Mouse (Mus musculus): ENCODE data around the gene Ptprt.

The Ptprt gene

DNA sequence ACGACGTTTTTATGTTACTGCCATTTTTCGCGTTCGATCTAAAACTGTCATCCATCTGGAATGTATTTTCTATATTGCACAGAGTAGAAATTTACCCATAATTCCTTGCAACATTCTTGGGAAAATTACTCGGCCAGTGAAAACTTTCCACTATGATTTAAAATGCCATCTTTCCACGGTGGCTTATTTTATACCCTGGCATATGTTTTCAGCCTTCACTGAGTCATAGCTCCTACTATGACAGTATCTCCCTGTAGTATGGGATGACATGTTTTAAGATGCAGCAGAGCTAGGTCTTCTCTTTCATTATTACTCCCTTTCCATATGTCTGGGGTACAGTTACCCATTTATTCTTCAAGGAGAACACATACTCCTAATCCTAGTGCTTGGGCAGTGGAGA, 753.7 kb downstream of the Ptprt start:
- DNase-seq: no peak

DNA sequence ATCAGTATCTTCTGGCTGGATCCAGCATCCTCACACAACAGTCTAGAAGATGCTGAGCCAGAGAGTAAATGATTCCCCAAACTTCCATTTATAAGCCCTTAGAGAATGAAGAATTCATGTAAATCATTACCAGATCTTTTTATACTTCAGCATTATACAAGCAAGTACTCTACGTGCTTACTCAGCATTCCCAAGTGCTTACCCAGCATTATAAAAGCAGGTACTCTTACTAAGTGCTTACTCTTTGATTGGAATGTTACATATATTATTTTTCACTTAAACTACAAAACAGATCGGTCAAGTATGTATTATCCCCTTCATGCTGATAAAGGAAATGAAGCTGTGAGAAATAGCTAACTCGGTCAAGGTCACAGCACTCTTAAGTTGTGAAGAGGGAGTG, 758.8 kb downstream of the Ptprt start:
- no peak for DNase-seq

DNA sequence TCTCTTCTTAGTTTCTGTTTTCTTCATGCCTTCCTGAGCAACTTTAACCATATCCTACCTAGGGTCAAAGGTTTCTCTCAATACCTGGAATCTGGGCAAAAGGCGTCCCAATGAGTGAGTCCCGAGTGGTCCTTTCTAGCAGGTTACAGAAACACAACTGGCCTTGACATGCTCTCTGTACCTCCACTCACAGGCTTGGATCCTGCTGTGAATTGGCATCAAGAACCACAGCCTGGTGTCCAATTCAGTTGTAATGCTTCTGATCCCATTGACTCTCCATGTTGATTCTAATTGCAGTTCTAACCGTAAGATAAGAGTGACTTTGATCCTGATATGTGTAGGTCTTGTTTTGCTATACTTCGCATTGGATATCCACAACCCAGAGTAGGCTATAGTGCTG, 776.5 kb downstream of the Ptprt start:
- no peak for DNase-seq

DNA sequence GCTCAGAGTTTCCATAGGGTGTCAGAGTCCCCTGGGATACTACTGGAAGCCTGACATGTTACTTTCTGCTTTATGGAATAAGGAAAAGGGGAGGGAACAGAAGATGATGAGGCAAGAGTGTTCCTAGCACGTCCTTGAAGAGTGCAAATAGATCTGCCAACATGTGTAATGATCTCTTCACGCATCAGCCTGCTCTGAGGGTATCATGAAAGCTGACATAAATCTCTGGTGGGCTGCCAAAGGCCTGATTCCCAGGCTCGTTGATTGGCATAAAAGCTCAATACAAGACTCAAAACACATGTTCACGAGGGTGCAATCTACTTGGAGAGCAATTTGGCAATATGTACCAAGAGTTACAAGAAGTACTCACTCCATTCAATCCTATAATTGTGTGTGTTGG, 778.4 kb downstream of the Ptprt start:
- no peak for DNase-seq

DNA sequence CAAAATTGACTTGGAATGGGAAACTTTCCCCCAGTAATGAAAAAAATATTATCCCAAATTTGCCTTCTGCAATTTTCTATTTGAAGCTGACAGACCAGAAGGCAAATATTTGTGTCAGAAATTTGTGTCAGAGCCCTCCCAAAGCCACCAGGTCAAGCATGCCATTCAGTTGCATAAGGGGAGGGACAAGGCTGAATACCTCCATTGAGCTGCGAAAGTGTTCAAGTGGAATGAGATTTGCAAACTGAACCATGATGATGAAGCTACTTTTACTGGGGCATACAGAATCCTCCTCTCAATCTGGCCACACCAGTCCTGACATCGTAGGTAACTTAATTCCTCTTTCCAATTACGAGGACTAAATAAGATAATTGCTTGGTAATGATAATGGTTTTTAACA, 780.0 kb downstream of the Ptprt start:
- no peak for DNase-seq

- DNase-seq: no peak
Observed at GRCm38 (mm10) chr2:161865231-161865630, 795.7 kb downstream of the Ptprt start.

GRCm38 (mm10) chr2:161858813-161859212, 802.1 kb downstream of the Ptprt start:
- no peak for DNase-seq

DNA sequence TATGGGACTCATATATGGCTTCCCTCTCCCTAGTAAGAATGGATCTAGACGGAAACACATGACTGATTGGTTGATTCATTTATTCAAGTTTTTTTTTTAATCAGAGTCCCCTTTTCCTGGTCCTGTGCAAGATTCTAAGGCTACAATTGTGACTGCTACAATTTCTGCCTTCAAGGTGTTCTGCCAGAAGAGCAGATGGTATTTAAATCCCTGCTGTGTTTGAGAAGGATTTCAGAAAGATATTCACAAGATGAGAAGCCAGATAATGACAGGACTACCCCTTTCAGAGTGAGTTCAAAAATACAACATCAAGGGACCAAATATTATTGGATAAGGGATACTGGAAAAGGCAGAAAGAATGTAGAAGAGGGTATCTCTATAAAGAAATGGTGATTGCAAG, 802.6 kb downstream of the Ptprt start:
- no peak for DNase-seq

- DNase-seq: no peak
Observed at GRCm38 (mm10) chr2:161835001-161835400, 825.9 kb downstream of the Ptprt start.

GRCm38 (mm10) chr2:161833846-161834245, 827.1 kb downstream of the Ptprt start:
- DNase-seq: no peak

- no peak for DNase-seq
Observed at GRCm38 (mm10) chr2:161813326-161813725, 847.6 kb downstream of the Ptprt start.

- DNase-seq: peak; percentile 58
Observed at GRCm38 (mm10) chr2:161808086-161808801, 852.7 kb downstream of the Ptprt start.

DNA sequence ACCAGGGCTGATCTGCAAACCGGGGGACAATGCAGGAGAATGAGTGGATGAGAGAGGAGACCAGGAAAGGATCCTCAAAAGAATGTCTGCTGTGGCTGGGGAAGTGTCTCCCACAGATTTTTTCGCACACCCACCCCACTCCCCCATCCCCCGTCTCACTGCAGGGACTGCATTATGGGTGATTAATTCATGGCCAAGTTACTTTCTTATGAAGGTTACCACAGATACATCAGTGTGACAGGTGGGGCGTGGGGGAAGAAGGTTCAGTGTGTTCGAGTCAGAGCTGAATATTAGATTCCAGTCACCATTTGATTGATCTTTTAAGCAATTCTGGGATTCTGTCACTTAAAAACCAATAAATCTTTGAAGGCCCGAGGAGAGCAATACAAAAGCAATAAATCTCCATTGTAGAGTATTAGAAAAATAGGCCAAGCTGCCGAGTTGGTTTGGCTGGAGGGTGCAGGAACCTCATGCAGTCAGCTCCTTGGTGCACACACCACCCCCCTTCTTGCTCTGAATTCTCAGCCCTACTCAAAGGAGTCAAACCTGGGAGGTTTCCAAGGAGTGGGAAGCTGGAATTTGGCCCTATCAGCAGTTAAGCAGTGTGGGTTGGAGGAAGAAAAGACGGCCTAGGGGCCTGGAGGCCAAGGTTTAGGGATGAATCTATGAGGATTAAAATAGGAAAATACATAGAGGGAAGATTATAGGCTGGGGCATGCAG, 854.5 kb downstream of the Ptprt start:
- no peak for DNase-seq

- peak; percentile 87 for DNase-seq
Observed at GRCm38 (mm10) chr2:161799946-161800345, 861.0 kb downstream of the Ptprt start.

- DNase-seq: peak; percentile 8
Observed at GRCm38 (mm10) chr2:161767528-161767927, 893.4 kb downstream of the Ptprt start.

- no peak for DNase-seq
Observed at GRCm38 (mm10) chr2:161713024-161713423, 947.9 kb downstream of the Ptprt start.

GRCm38 (mm10) chr2:161709316-161709715, 951.6 kb downstream of the Ptprt start:
- DNase-seq: no peak

- DNase-seq: no peak
Observed at GRCm38 (mm10) chr2:161706386-161706915, 954.5 kb downstream of the Ptprt start.

DNA sequence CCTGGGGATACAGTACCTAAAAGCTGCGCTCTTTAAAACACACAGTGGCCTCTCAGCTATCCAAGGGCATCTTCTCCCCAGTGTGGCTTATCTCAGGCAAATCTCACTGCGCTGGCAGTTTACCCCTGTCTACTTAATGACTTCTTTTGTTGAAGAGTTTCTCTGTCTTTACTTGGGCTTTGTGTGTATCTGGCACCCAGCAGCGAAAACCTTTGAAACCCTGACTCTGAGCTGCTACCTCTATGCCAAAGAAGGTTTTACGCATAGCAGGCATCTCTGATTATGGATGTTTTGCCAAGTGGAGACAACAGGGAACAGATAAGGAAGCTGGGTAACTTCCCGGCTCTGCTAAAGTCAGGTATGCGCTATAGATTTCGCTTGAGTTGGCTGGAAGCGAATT, 956.1 kb downstream of the Ptprt start:
- no peak for DNase-seq

- no peak for DNase-seq
Observed at GRCm38 (mm10) chr2:161704410-161704809, 956.5 kb downstream of the Ptprt start.

DNA sequence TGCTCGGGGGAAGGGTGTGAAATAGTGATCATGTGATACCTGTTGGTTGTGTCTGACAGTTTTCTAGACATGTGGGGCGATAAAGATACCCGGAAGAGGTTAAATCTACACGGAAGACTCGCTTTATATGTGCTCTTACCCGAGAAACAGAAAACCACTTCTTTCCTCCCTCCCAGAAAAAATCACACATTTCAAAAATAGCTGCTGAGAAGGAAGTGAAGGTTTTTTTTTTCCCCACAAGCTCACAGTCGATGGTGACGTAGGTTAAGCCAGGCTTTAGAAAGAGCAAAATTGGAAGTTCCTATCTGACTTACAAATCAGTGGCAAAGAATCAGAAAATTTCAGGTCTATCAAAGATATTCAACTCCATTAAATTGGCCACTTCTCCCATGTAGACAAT, 965.1 kb downstream of the Ptprt start:
- no peak for DNase-seq

- no peak for DNase-seq
Observed at GRCm38 (mm10) chr2:161668302-161668986, 992.5 kb downstream of the Ptprt start.

DNA sequence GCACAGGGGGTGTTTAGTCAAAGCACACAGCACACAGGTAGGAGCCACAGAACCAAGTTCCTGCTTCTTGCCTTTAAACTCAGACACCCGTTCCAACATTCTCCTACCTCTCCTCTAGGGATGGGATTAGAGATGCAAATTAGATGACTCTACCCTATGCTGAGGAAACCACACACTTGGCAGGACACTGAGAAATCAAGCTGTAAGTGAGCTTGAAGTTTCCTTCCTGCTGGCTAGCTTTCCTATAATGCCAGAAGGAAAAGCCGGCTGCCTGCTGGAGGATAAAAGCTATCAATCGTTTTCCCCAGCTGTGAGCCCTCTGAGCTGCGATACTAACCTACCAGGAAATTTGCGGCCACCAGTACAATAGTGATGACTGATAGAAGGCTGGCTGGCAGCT, 999.0 kb downstream of the Ptprt start:
- peak; percentile 18 for DNase-seq

- DNase-seq: peak; percentile 25
Observed at GRCm38 (mm10) chr2:161660827-161661226, 1000.1 kb downstream of the Ptprt start.
